Mouse (Mus musculus) heart, adult 2 months (tissue): ENCODE data around the gene Vmo1. TPM values are rescaled to one million over a fixed set of nuclear protein-coding genes. Genes with fewer than 3 reads are reported as not detected.
A peak's percentile ranks its signal among the peaks of the same experiment; 100 is the strongest.

ENCODE experiments used
- DNase-seq, 2 experiments: peaks; one replicate each; pipeline ENCODE4 v3.0.0; 2021
- H3K27ac ChIP-seq: fragments of 200-600 bp; 2 replicates; pipeline ENCODE4 v1.8.1; 2022
- H3K27me3 ChIP-seq: fragments of 200-500 bp; 2 replicates; pipeline ENCODE4 v1.6.1; 2012; ENCODE audit warnings: mild to moderate bottlenecking, low read length, inconsistent platforms, mixed read lengths; ENCODE audit not compliant: control insufficient read depth, insufficient read depth
- H3K36me3 ChIP-seq: fragments of 200-500 bp; 2 replicates; pipeline ENCODE4 v1.6.1; 2012; ENCODE audit warnings: low read length, inconsistent platforms; ENCODE audit not compliant: control insufficient read depth, insufficient read depth
- H3K4me1 ChIP-seq: fragments of 200-500 bp; 2 replicates; pipeline ENCODE4 v1.6.1; 2011; ENCODE audit warnings: low read length; ENCODE audit not compliant: control insufficient read depth, insufficient read depth
- H3K4me3 ChIP-seq: fragments of 200-600 bp; 2 replicates; pipeline ENCODE4 v1.8.1; 2022
- H3K79me2 ChIP-seq: fragments of 200-500 bp; replicated peaks from 2 replicates; pipeline ENCODE4 v1.6.1; 2012; ENCODE audit warnings: mild to moderate bottlenecking, inconsistent platforms, low read length, moderate library complexity, mixed read lengths; ENCODE audit not compliant: control insufficient read depth, insufficient read depth
- H3K9ac ChIP-seq: fragments of 200-500 bp; 2 replicates; pipeline ENCODE4 v1.6.1; 2012; ENCODE audit warnings: low read depth, mild to moderate bottlenecking, control low read depth, inconsistent platforms, low read length, mixed read lengths
- CTCF ChIP-seq: fragments of 200-600 bp; IDR thresholded peaks from 2 replicates; pipeline ENCODE4 v1.8.1; 2022; ENCODE audit warnings: antibody characterized with exemption, mild to moderate bottlenecking, moderate library complexity
- EP300 ChIP-seq: fragments of 200-500 bp; IDR thresholded peaks from 2 replicates; pipeline ENCODE4 v1.6.1; 2011; ENCODE audit warnings: low read depth, low read length, control low read depth; ENCODE audit not compliant: insufficient read depth
- POLR2A ChIP-seq: fragments of 200-500 bp; IDR thresholded peaks from 2 replicates; pipeline ENCODE4 v1.6.1; 2011; ENCODE audit warnings: mild to moderate bottlenecking, low read depth, low read length, control low read depth; ENCODE audit not compliant: insufficient read depth
- WGBS: fragments of 180-500 bp; shearing (Covaris S2); methylation state at CpG from one replicate; pipeline ENCODE4 v1.1.7; 2018; 5-methylcytosine and 5-hydroxymethylcytosine counted together
- intact Hi-C: fragments of 180-260 bp; cut with DNase I; formaldehyde crosslinking; loops from one replicate; pipeline ENCODE4 v1.15.1; 2025
- polyA plus RNA-seq: library from polyadenylated mRNA; depleted of rRNA; stranded (reverse); fragments of >200 nt; gene quantifications from 2 replicates; pipeline ENCODE4 v1.2.3, GENCODE M21; 2012
- total RNA-seq, 2 experiments: library from RNA; stranded (reverse); gene quantifications; 2 replicates each; pipeline ENCODE4 v1.2.3; 2021

Gene Vmo1
- total and polyA plus RNA-seq, 3 experiments, result not detected

- no peak for TF ChIP-seq CTCF
- TF ChIP-seq POLR2A, result no peak
- TF ChIP-seq EP300, result no peak
- 80% methylated on average over 2 of the region's 2 CpGs for WGBS
These were observed 3.2 kb downstream of the Vmo1 start for GRCm38 (mm10) chr11:70511242-70511641.

DNA sequence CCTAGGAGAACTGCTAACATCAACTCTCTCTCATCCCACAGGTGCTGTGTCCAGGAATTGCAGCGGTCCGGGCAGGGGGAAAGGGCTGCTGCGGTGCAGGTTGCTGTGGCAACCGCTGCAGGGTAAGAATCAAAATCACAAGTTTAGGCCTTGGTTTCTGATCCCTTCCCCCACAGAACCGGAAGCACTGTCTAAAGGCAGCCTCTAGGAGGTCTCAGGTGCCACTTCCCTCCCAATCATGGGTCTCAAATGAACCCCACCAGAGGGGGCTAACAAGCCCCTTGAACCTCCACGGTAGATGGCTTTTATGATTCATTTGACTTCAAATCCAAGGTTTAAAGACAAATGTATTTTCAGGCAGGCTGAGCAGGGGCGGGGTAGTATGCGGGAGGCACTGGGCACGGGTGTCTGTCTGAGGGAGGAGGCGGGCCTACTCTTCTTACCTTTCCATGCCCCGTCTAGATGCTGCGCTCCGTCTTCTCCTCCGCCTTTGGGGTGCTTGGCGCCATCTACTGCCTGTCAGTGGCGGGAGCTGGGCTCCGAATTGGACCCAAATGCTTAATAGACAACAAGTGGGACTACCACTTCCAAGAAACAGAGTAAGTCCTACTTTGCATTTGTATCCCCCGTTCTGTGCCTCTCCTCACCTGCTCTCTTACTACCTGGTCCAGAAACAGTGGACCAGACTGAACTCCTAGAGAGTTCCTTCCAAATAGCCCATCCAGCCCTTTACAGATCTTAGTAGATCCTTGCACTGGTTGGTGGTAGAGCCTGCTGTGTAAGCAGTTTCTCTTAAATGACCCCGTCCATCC lies 4.5 kb downstream of the Vmo1 start:
- H3K36me3 ChIP-seq, result no peaks in the 10 kb centered on the region
- H3K27ac ChIP-seq, result no peak overlapping the region
- no peaks in the 10 kb centered on the region for H3K27me3 ChIP-seq
- TF ChIP-seq POLR2A (no peak), CTCF (peak; percentile 69), EP300 (no peak)
- H3K79me2 ChIP-seq, result no peaks in the 10 kb centered on the region
- no peak overlapping the region for H3K4me3 ChIP-seq
- no peaks in the 10 kb centered on the region; the same call in 1 of the 2 replicates for H3K4me1 ChIP-seq
- peak in 1 of 2 experiments; percentile 48 for DNase-seq
- intact Hi-C loops, result no loop called here
- H3K9ac ChIP-seq, result no peak overlapping the region
- WGBS, result 13% methylated on average over 19 of the region's 19 CpGs

More at GRCm38 (mm10) chr11:70511242-70511641, 3.2 kb downstream of the Vmo1 start:
- no peak overlapping the region for H3K4me3 ChIP-seq
- intact Hi-C loops, result no loop called here
- H3K27me3 ChIP-seq, result no peaks in the 10 kb centered on the region
- DNase-seq, result no peak
- no peak overlapping the region for H3K9ac ChIP-seq
- no peaks in the 10 kb centered on the region for H3K79me2 ChIP-seq
- H3K4me1 ChIP-seq, result no peaks in the 10 kb centered on the region; the same call in 1 of the 2 replicates
- H3K27ac ChIP-seq, result no peak overlapping the region
- no peaks in the 10 kb centered on the region for H3K36me3 ChIP-seq

DNA sequence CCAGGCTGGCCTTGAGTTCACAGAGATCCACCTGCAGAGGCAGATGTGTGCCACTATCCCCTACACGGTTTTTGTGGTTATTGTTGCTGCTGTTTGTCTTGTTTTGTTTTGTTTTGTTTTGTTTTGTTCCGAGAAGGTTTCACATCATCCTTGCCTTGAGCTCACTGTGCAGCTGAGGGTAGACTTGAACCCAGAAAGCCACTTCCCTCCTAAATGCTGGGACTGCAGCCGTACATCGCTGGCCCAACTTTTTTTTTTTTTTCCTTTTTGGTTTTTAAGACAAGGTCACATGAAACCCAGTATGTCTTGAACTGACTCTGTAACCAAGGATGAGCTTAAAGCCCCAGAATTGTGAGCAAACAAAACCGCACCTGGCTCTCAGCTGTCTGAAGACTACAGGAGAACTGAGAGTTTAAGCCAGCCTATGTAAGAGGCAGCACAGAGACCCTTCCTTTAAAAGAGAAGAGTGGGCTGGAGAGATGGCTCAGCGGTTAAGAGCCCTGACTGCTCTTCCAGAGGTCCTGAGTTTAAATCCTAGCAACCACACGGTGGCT lies 7.4 kb downstream of the Vmo1 start:
- H3K4me3 ChIP-seq, result no peak overlapping the region
- H3K79me2 ChIP-seq, result no peaks in the 10 kb centered on the region
- 71% methylated on average over 7 of the region's 7 CpGs for WGBS
- no peak for DNase-seq
- intact Hi-C loops, result loop anchor here (1.0 kb wide), 3 partner anchors 55 to 93 kb away; partner anchors contain the start of gene Arrb2
- no peak overlapping the region for H3K9ac ChIP-seq
- H3K36me3 ChIP-seq, result no peaks in the 10 kb centered on the region
- H3K27me3 ChIP-seq, result no peaks in the 10 kb centered on the region
- TF ChIP-seq EP300 (no peak), POLR2A (no peak), CTCF (no peak)
- no peak overlapping the region for H3K27ac ChIP-seq
- no peaks in the 10 kb centered on the region for H3K4me1 ChIP-seq

DNA sequence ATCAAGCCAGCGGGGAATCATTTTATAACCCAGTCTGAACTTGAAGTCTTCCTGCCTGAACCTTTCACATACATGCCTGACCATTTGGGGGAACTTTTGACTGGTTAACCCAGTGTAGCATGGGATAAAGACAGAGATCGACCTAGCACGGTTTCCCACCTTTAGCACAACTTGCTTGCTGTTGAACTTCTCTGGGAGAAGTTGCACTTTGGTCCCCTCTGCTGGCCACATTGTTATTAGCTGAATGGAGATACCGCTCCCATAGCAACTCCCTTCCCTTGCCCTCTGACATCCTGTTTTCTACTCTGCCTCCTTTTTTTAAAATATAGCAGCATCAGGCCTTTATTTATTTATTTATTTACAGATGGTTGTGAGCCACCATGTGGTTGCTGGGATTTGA lies 8.0 kb downstream of the Vmo1 start:
- Histone ChIP-seq H3K27me3 (no peaks in the 10 kb centered on the region), H3K9ac (no peak overlapping the region), H3K36me3 (no peaks in the 10 kb centered on the region), H3K27ac (no peak overlapping the region), H3K4me1 (no peaks in the 10 kb centered on the region), H3K4me3 (no peak overlapping the region), H3K79me2 (no peaks in the 10 kb centered on the region)
- TF ChIP-seq EP300, result 0 out of 2 replicates have a peak, but pooled peaks have one; percentile 49
- TF ChIP-seq CTCF, result peak; percentile 88
- TF ChIP-seq POLR2A, result no peak
- 17% methylated on average over 4 of the region's 4 CpGs for WGBS
- intact Hi-C loops, result loop anchor here (1.0 kb wide), 3 partner anchors 54 to 92 kb away; partner anchors contain the start of gene Arrb2
- DNase-seq, result peak; percentile 79 to 80

DNA sequence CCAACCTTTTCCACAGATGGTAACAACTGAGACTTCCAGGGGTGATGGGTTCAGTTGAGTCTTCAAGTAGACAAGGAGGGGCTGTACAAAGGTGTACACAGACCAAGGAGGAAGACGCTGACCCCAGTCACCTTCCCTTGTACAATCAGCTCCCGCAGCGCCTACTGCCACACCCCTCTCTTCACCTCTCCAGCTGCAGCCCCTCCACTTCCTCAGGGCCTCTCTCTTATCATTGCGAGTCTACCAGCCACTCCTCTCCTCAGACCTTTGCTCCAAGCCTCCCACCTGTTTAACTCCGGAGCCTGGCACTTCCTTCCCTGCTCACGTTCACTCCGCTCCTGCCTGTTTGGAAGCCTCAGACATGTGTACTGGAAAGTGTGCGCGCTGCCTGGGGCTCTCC lies 9.4 kb downstream of the Vmo1 start, which contains the start of gene Tm4sf5:
TSS of gene Tm4sf5 (plus strand) at position 275 of the 400 bp plus-strand sequence.
- 49% methylated on average over 9 of the region's 9 CpGs for WGBS

More for the DNA sequence above, 9.4 kb downstream of the Vmo1 start, which contains the start of gene Tm4sf5:
- intact Hi-C loops, result no loop called here
- Histone ChIP-seq H3K36me3 (no peaks in the 10 kb centered on the region), H3K4me1 (no peaks in the 10 kb centered on the region), H3K79me2 (no peaks in the 10 kb centered on the region), H3K4me3 (no peak within 1 kb of the TSS), H3K9ac (no peak within 1 kb of the TSS), H3K27me3 (no peaks in the 10 kb centered on the region), H3K27ac (no peak within 1 kb of the TSS)
- TF ChIP-seq EP300 (no peak), CTCF (no peak), POLR2A (no peak)
- DNase-seq, result no peak
